Mouse (Mus musculus) lung, postnatal 4 days (tissue): Measurements from ENCODE around the gene Ubqln4.
"Not testable (repeated sequence)": the region's sequence is repeated elsewhere in the genome, so short reads cannot be mapped to it uniquely, and the experiment has no call there.

Experiments used
- DNase-seq, 2 experiments: peaks; one replicate each; pipeline ENCODE4 v3.0.0; 2021

Ubqln4 gene

GRCm38 (mm10) chr3:88605666-88606065, 52.1 kb downstream of the Ubqln4 start, which contains the start of gene Arhgef2:
Gene Arhgef2, plus strand, starts transcription at chr3:88605966.
- DNase-seq = not testable (repeated sequence)

- peak; percentile 89 to 94 for DNase-seq
Observed at GRCm38 (mm10) chr3:88607065-88607757, 53.7 kb downstream of the Ubqln4 start.

GRCm38 (mm10) chr3:88607758-88608138, 54.2 kb downstream of the Ubqln4 start:
- no peak for DNase-seq

- no peak for DNase-seq
Observed at GRCm38 (mm10) chr3:88609066-88609465, 55.5 kb downstream of the Ubqln4 start.

- no peak for DNase-seq
Observed at GRCm38 (mm10) chr3:88614418-88614817, 60.9 kb downstream of the Ubqln4 start.

DNA sequence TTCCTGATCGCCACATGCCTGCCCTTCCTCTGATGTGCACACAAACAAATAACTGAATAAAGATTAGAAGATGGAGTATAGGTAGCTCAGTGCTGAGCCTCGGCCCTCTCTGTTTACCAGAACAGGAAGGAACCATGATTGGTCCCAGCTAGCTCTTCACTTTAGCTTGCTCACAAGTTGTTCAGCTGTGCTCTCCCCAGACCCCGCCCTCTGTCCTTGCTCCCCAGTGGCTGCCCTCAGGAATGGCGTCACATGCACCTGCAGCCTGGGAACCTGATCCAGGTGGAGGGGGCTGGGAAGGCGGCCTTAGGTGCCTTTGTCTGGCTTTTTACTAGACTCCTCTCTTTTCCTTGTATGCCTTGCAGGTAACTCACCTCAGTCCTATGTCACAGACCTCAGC, 61.6 kb downstream of the Ubqln4 start:
- DNase-seq = peak; percentile 33 to 62

- peak; percentile 78 to 80 for DNase-seq
Observed at GRCm38 (mm10) chr3:88615902-88616391, 62.4 kb downstream of the Ubqln4 start.

GRCm38 (mm10) chr3:88616951-88617500, 63.5 kb downstream of the Ubqln4 start:
- no peak for DNase-seq

GRCm38 (mm10) chr3:88618074-88618871, 64.7 kb downstream of the Ubqln4 start:
- peak in 1 of 2 experiments; percentile 59 for DNase-seq
